Mouse (Mus musculus) small intestine, adult 2 months (tissue): ENCODE results near the gene Cfap45.

ENCODE experiments used
- CTCF ChIP-seq: fragments of 200-500 bp; IDR thresholded peaks from 2 replicates; pipeline ENCODE4 v1.5.1; 2012; ENCODE audit warnings: low read depth, mild to moderate bottlenecking, control low read depth, inconsistent platforms, low read length, moderate library complexity, mixed read lengths; ENCODE audit not compliant: insufficient replicate concordance, insufficient read length; ENCODE audit errors: extremely low read depth
- POLR2A ChIP-seq: fragments of 200-500 bp; IDR thresholded peaks from 2 replicates; pipeline ENCODE4 v1.6.1; 2012; ENCODE audit warnings: low read depth, mild to moderate bottlenecking, control low read depth, inconsistent platforms, low read length, moderate library complexity

GRCm38 (mm10) chr1:172474196-172474595, 46.4 kb upstream of the Cfap45 start:
- TF ChIP-seq POLR2A (no peak), CTCF (no peak)
